Mouse (Mus musculus) testis, adult 2 months (tissue): ENCODE results near the gene Nsmce1. TPM values are rescaled to one million over a fixed set of nuclear protein-coding genes. Genes with fewer than 3 reads are reported as not detected.

Experiments
- H3K27ac ChIP-seq: fragments of 200-500 bp; 2 replicates; pipeline ENCODE4 v1.5.1; 2012; ENCODE audit warnings: low read depth, low read length; ENCODE audit not compliant: control insufficient read depth, insufficient read depth
- H3K27me3 ChIP-seq: fragments of 200-500 bp; 2 replicates; pipeline ENCODE4 v1.6.1; 2012; ENCODE audit warnings: mild to moderate bottlenecking, low read length, moderate library complexity; ENCODE audit not compliant: control insufficient read depth, insufficient read depth
- H3K36me3 ChIP-seq: fragments of 200-500 bp; 2 replicates; pipeline ENCODE4 v1.6.1; 2012; ENCODE audit warnings: mild to moderate bottlenecking, low read length; ENCODE audit not compliant: control insufficient read depth, insufficient read depth
- H3K4me1 ChIP-seq: fragments of 200-500 bp; 2 replicates; pipeline ENCODE4 v1.6.1; 2012; ENCODE audit warnings: low read length; ENCODE audit not compliant: control insufficient read depth, insufficient read depth
- H3K4me3 ChIP-seq: fragments of 200-500 bp; 2 replicates; pipeline ENCODE4 v1.5.1; 2012; ENCODE audit warnings: low read depth, mild to moderate bottlenecking, low read length, moderate library complexity, mixed read lengths; ENCODE audit not compliant: control insufficient read depth
- CTCF ChIP-seq: fragments of 200-500 bp; IDR thresholded peaks from 2 replicates; pipeline ENCODE4 v1.5.1; 2012; ENCODE audit warnings: low read depth, mild to moderate bottlenecking, inconsistent platforms, low read length, moderate library complexity; ENCODE audit not compliant: control insufficient read depth, insufficient read depth, insufficient replicate concordance
- POLR2A ChIP-seq: fragments of 200-500 bp; IDR thresholded peaks from 2 replicates; pipeline ENCODE4 v1.6.1; 2012; ENCODE audit warnings: low read depth, mild to moderate bottlenecking, inconsistent platforms, low read length, moderate library complexity; ENCODE audit not compliant: control insufficient read depth
- polyA plus RNA-seq: library from polyadenylated mRNA; depleted of rRNA; stranded (reverse); fragments of >200 nt; gene quantifications from 2 replicates; pipeline ENCODE4 v1.2.3, GENCODE M21; 2012

The Nsmce1 gene
- polyA plus RNA-seq, 1 experiment, result 181 TPM

GRCm38 (mm10) chr7:125489636-125490035 lies 1.8 kb downstream of the Nsmce1 start:
- Histone ChIP-seq H3K27ac (no peak overlapping the region), H3K4me1 (peaks cover 6% of the 10 kb centered on the region), H3K36me3 (no peaks in the 10 kb centered on the region), H3K4me3 (peak overlapping the region; percentile 37; the same call in 1 of the 2 replicates), H3K27me3 (no peaks in the 10 kb centered on the region)
- TF ChIP-seq CTCF (no peak), POLR2A (no peak)

DNA sequence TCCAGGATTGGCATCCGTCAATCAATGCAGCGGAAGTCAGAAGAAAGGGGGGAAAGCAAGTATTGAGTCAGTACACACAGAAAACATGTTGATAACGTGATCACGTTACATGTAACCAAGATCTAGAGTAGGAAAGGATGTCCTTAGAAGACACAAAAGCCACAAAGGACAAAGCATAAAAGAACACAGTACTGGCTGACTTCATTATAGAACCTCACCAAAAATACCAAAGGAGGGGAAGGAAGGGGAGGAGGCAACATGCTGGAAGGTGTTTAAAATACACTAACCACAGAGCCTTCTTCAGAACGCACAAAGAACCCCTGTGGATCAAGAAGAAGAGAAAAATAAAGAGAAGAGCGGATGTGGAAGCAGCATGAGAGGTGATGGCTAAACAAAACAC lies 2.7 kb downstream of the Nsmce1 start:
- no peak for TF ChIP-seq CTCF
- TF ChIP-seq POLR2A, result no peak
- Histone ChIP-seq H3K4me3 (no peak overlapping the region), H3K36me3 (no peaks in the 10 kb centered on the region), H3K27me3 (no peaks in the 10 kb centered on the region), H3K4me1 (peaks cover 6% of the 10 kb centered on the region), H3K27ac (no peak overlapping the region)

GRCm38 (mm10) chr7:125487126-125487525 lies 4.3 kb downstream of the Nsmce1 start:
- Histone ChIP-seq H3K27ac (no peak overlapping the region), H3K4me1 (peaks cover 6% of the 10 kb centered on the region), H3K36me3 (no peaks in the 10 kb centered on the region), H3K27me3 (no peaks in the 10 kb centered on the region), H3K4me3 (no peak overlapping the region)
- no peak for TF ChIP-seq POLR2A
- TF ChIP-seq CTCF, result no peak

DNA sequence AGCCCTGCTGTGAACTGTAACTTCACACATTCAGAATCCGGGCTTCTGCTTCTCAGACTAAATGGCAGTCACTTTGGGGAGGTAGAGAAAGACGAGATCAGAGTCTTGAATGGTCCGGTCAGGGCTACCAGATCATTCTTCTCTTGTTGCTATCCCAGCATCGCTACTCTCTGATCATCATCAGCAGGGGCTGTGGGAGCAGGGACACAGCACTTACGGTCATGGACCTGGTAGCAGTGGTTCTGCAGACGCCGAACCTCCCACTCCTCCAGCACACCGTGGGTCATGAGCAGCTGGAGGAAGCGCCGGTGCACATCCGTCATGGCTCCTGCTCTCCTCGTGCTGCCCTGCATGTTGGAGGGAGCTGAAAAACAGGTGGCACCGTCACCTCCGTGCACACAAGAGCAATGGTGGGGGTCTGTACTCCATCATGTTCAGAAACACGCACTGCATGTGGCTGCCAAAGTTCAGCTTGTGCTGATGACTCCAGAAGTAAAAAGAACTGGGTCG lies 5.2 kb downstream of the Nsmce1 start:
- Histone ChIP-seq H3K27ac (no peak overlapping the region), H3K36me3 (no peaks in the 10 kb centered on the region), H3K27me3 (no peaks in the 10 kb centered on the region), H3K4me1 (peaks cover 6% of the 10 kb centered on the region), H3K4me3 (no peak overlapping the region)
- no peak for TF ChIP-seq POLR2A
- TF ChIP-seq CTCF, result no peak

DNA sequence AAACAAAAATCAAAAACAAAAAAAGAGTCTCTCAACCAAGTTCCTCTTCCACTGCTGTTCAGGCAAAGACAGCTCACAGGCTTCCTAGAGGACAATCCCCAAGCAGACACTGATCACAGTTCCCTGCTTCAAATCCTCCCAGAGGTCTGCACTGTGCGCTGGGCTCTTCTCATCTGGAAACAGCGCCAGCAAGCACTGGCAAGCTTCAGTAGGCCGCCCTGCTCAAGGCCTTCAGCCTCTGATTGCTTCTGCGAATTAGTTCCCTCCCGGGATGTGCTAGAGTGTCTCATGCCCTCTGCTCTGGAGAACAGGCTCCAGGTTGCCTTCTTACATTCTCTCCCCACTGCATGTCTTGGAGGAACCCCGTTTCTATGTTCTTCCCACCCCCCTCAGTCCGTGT lies 6.6 kb downstream of the Nsmce1 start:
- no peaks in the 10 kb centered on the region for H3K27me3 ChIP-seq
- H3K27ac ChIP-seq, result no peak overlapping the region
- peaks cover 3% of the 10 kb centered on the region for H3K4me1 ChIP-seq
- TF ChIP-seq CTCF (no peak), POLR2A (no peak)
- H3K4me3 ChIP-seq, result no peak overlapping the region
- no peaks in the 10 kb centered on the region; the same call in 1 of the 2 replicates for H3K36me3 ChIP-seq

GRCm38 (mm10) chr7:125482886-125483285 lies 8.5 kb downstream of the Nsmce1 start:
- Histone ChIP-seq H3K27ac (no peak overlapping the region), H3K36me3 (no peaks in the 10 kb centered on the region; the same call in 1 of the 2 replicates), H3K4me1 (peaks cover 3% of the 10 kb centered on the region; the same call in 1 of the 2 replicates), H3K4me3 (no peak overlapping the region), H3K27me3 (no peaks in the 10 kb centered on the region)
- TF ChIP-seq POLR2A, result no peak
- TF ChIP-seq CTCF, result no peak

- no peaks in the 10 kb centered on the region for H3K27me3 ChIP-seq
- peaks cover 3% of the 10 kb centered on the region; the same call in 1 of the 2 replicates for H3K4me1 ChIP-seq
- no peak overlapping the region for H3K4me3 ChIP-seq
- H3K36me3 ChIP-seq, result no peaks in the 10 kb centered on the region; the same call in 1 of the 2 replicates
- TF ChIP-seq POLR2A (no peak), CTCF (no peak)
- H3K27ac ChIP-seq, result no peak overlapping the region
Measured at GRCm38 (mm10) chr7:125482339-125482738, 9.1 kb downstream of the Nsmce1 start.

GRCm38 (mm10) chr7:125480518-125480917 lies 10.9 kb downstream of the Nsmce1 start:
- H3K36me3 ChIP-seq, result no peaks in the 10 kb centered on the region; the same call in 1 of the 2 replicates
- no peak overlapping the region for H3K27ac ChIP-seq
- H3K4me3 ChIP-seq, result no peak overlapping the region
- no peaks in the 10 kb centered on the region for H3K27me3 ChIP-seq
- H3K4me1 ChIP-seq, result peaks cover 3% of the 10 kb centered on the region; the same call in 1 of the 2 replicates
- TF ChIP-seq POLR2A (no peak), CTCF (no peak)
